Mouse (Mus musculus) kidney, postnatal 25 days (tissue): Measurements from ENCODE around the gene Calr3.

Experiments
- DNase-seq, 2 experiments: peaks; one replicate each; pipeline ENCODE4 v3.0.0; 2021; ENCODE audit warnings: mixed read lengths in 2 of 2

Calr3 gene

DNA sequence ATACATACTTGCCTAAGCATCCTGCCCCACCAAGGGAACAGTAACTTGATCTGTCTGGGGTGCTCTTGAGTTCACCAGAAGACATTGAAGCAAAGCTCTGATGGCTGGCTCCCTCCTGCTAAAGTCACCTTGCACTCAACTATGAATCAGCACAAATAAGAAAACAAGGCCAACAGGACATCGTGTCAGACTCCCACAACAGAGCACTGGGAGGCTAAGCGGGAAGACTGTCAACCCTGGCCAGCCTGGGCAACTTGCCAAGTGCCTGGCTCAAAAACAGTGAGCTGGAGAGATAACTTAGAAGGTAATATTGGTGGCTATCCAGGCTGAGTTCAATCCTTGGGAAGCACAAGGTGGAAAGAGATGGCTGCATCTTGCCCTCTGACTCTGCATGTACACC lies 8.7 kb downstream of the Calr3 start:
- peak; percentile 70 to 74 for DNase-seq

DNA sequence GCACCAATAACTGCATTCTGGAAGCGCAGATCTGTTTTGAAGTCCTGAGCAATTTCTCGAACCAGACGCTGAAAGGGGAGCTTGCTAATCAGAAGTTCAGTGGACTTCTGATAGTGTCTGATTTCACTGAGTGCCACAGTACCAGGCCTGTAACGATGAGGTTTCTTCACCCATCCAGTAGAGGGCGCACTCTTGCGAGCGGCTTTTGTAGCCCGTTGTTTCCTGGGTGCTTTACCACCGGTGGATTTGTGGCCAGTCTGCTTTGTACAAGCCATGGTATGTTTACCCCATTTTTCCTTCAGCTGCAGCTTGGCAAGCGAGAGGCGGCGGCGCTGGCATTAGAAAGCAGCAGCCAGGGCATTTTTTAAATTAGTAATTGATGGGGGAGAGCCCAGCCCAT lies 14.0 kb downstream of the Calr3 start:
- DNase-seq = peak in 1 of 2 experiments; percentile 42

DNA sequence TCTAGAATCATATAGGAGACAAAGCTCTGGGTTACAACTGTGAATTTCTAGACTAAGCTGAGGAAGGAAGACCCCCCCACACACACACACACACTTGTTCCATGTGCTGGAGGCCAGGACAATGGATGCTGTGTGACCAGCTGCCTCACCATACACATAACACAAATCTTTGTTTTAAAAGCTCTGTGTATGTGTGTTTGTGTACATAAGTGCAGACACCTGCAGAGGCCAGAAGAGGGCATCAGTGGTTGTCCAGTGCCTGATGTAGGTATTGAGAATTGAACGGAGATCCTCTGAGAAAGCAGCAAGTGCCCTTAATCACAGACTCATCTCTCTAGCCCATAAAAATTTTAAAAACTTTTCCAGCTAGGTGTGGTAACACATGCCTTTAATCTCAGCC lies 20.7 kb downstream of the Calr3 start:
- DNase-seq = no peak

DNA sequence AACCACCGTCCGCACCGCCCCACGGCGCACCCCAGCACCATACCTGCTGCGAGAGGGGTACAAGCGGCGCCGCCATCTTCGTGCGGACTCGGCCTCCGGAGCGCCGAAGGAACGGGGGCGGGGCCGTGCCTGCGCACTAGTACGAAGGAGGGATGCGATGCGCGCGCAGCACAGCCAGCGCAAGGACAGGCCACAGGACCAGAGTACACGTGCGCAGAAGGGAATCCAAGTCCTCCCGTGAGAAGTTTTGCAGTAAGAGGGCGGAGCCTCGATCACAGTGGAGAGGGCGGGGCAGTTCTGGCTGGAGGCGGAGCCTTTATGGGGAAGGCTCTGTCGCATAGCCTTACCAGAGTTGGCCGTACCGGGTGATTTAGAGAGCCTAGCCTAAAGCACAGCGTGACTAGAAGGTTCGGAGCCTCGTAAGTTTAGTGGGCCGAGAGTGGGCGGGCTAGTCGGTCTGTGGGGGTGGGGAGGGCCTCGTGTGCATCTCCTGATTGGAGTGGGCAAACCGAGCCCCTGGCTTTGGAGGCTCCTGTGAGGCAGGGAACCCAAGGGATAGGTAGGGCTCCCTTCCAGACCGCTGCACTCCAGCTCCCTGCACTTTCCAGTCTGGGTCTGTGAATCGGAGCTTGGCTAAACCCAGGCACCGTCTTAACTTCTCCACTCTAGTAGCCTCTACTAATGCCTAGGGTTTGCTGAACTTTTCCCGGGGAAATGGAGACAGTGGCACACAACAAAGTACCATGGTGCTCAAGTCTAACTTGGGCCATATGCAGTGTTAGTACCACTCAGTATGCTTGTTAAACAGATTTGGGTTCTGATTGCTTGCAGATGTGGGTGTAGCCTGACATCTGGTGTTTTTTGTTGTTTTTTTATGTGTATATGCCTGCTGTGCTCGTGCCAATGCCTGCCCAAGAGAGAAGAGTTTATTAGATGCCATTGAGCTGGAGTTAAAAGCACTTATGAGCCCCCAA lies 22.0 kb downstream of the Calr3 start, which contains the start of gene Eps15l1:
Gene Eps15l1 (minus strand): TSS at position 99 of the 974 bp plus-strand sequence.
- peak; percentile 100 for DNase-seq

DNA sequence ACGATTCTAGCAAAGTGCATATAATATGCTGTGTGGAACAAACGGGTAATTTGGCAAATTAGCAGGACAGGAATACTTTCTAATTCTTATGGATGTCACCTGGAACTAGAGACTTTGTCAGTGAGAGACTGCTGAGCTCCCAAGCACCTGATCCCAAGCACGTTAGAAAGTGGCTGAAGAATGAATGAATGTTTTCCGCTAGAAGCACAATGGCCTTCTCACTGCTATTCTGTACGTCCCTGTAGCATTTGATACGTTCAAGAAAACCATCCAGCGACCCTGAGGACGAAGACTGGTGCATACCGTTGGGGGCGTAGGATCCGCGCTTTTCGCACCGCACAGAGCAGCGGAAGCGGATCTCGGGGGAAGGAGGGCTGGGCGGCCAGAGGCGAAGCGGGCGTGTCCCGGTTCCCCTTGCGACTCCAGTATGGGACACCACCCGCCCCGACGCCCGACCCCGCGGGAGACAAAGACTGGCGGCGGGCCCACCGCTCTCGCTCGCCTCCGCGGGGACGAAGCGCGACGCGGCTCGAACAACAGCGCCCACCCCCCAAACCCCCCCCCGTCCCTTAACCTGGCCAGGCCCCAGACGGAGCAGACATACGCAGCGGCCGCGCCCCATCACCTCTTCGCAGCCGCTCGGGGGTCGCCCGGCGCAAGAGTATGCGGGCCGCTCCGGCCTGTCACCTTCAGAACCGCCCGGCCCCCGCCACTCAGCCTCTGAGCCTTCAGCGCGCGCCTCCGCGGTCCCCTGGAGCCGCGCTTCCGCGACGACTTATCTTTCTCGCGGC lies 22.9 kb downstream of the Calr3 start:
- DNase-seq = peak; percentile 37 to 61

DNA sequence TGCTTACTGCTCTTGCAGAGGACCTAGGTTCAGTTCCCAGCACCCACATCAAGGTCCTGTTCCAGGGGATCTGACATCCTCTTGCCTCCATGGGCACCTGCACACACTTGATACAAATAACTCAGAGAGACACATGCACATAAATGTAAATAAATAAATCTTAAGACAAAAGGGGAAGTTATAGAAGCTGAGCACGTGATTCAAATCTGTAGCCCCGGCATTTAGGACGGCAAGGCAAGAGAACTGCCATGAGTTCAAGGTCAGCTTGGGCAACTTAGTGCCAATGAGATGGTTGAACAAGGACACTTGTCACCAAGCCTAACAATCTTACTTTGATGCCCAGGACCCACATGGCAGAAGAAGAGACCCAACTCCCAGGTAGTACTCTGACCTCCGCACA lies 25.6 kb downstream of the Calr3 start:
- no peak for DNase-seq

DNA sequence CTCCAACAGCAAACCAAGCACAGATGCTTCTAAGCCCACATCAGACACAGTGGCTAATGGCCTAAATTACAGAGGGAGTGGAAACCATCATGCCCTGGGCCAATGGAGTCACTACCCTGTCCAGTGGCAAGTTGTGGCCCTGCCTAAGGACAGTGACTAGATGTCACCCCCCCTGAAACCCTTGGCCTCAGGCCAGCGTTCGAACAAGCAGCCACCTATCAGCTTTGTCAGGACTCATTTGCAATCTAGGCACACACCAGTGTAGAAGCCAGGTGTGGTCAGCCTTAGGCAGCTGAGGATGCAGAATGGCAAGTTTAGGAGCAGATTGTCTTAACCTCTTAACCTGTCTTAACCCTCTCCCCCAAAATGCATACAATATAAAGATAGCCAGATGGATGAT lies 28.4 kb downstream of the Calr3 start:
- DNase-seq = no peak

DNA sequence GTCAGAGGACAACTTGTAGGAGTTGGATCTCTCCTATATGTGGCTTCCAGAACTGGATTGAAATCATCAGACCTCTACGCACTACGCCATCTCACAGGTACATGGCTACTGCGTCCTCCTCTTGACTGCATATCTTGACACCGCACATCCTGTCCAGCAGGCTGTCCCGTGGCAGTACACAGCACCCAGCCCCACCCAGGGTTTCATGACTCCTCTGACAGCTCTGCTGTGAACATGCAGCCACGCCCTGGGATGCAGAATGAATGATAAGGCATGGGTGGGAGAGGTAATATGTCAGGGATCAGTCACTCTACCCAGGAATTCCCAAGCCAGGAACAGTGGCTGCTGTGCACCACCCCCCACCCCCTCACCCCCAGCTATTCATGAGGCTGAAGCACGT lies 29.8 kb downstream of the Calr3 start:
- no peak for DNase-seq

DNA sequence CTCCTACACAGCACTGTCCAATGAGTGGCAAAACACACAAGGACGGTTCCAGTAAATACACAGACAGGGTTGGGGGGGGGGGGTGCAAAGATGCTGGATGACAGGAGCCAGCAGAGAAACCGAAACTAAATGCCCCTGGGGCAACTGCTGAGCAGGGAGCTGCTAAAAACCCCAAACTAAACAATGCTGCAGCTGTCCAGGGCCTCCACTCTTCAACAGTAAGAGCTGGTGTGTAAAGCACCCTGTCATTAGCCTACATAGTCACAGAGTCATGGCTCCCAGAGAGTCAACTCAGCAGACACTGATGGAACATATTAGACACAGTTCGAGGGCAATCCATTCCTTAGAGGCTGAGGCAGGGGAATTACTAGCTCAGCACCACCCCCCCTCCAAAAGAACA lies 34.2 kb downstream of the Calr3 start:
- DNase-seq = no peak

DNA sequence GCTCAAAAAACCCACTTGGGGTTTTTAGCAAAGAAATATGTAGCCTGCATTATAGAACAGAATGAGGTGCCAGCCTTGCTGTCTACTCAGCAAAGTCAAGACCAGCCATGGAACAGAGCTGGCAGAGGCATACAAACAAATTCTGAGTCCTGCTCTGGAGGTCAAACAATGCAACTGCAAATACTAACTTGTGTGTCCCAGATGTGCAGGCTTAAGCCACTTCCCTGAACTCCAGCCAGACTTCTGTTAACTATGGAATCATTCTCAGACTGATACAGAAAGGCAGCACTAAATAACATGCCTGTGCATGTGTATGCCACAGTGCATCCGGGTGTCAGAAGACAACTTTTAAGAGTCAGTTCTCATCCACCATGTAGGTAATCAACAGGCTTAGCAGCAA lies 35.8 kb downstream of the Calr3 start:
- DNase-seq = no peak

DNA sequence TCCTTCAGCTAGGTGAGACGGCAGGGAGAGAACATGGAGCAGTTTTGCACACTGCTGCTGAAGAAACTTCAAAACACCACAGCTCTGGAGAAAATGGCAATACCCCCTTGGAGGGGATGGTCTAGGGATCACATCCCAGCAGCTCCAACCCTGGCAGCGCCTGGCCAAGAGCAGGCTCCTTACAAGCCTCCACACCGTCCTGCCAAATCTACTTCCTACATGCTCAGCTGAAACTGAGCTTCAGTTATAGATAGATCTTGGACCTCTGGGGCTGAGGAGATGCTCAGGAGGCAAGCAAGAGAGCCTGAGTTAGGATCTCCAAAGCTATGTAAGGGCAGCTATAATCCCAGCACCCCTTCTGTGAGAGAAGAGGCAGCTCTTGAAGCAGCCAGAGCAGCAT lies 40.7 kb downstream of the Calr3 start:
- DNase-seq = no peak

DNA sequence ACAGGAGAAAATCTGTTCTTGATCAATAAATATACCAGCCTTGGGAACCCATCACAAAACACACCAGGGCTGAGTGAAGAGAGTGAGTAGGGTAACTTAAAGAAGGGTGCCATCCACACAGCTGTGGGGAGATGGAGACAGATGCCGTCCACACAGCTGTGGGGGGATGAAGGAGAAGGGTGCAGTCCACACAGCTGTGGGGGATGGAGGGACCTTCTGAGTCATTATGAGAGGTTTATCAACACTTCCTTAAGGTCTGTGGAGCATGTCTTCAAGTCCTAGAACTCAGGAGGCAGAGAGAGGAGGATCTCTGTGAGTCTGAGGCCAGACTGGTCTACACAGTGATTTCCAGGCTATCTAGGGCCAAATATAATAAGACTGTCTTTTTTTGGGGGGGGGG lies 42.3 kb downstream of the Calr3 start:
- no peak for DNase-seq

DNA sequence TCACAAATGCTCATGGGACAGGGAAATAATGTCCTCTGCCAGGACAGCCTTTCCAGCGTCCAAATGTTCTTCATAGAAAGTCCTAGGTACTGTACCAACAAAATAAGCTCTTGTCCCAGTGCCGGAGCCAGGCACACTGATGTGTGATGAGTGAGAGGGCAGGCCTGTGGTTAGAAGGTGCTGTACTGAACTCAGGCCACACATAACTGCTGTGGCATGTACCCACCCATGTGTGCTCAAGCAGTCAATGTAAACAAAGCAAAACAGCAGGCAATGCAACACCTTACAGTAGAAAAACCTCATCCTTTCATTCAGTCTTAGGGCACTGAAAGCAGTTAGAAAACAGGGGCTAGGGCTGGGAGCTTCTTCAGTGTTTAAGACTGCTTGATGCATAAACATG lies 57.9 kb downstream of the Calr3 start:
- no peak for DNase-seq

DNA sequence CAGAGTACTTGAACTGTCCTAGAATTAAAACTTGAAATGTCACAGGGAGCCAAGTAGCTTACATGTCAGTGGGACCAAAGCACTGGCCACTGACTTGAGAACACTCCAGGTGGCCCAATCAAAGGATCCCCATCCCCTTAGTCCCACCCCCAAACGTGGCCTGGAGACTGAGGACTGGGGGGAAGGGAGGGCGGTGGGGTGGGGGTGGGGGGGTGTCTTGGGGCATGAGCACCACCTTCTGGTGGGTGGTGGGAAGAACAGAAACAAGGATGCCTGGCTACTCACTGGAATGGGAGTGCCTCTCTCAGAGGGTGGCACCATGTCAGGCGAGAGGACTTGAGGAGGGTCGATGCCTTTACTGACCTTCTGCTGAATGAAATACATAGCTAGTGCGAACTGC lies 61.3 kb downstream of the Calr3 start:
- DNase-seq = no peak

DNA sequence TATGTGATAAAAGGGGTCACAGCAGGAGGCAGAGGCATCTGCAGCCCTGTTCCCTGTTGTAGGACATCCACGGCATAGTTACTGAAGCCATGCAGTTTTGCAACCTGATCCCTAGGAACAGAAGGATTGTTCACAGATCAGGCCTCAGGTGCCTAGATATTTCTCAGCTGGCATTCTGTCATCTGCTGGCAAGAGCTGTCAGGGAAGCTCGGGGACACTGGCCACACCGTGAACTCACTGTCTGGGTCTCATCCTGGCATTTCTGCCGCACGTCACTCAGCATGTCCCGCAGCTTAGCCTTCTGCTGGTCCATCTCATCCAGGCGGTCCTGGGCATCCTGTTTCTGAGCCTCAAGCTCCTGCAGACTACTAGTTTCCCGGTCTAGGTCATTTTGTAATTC lies 63.0 kb downstream of the Calr3 start:
- no peak for DNase-seq

DNA sequence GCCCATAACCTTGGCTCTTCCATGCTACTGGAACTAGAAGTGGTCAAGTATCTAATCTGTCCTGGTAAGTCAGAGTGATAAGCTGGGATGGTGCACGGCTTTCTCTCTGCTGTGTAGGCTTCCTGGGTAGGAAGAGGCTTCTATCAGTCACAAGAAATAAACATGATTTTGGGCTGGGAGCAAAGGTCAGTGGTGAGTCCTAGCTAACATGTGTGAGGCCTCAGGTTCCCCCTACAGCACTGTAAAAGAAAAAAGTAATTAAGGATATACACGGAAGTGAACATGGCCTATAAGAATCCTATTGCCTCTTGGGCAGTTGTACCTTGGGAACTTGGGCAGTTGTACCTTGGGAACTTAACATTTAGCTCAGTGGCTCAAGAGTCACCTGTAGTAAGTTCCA lies 66.8 kb downstream of the Calr3 start:
- DNase-seq = no peak

DNA sequence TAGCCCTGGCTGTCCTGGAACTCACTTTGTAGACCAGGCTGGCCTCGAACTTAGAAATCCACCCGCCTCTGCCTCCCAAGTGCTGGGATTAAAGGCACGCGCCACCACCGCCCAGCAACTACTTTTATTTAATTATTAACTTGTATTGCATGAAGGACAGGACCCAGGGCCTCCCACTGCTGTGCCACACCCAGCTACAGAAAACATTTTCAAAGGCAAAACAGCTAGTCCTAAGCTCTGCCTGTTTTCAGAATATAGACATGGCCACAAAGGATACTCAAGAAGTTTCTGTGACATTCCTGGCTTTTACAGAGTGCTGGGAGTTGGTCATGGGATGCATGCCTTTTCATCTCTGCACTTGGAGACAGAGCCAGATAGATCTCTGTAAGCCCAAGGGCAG lies 67.4 kb downstream of the Calr3 start:
- DNase-seq = no peak

DNA sequence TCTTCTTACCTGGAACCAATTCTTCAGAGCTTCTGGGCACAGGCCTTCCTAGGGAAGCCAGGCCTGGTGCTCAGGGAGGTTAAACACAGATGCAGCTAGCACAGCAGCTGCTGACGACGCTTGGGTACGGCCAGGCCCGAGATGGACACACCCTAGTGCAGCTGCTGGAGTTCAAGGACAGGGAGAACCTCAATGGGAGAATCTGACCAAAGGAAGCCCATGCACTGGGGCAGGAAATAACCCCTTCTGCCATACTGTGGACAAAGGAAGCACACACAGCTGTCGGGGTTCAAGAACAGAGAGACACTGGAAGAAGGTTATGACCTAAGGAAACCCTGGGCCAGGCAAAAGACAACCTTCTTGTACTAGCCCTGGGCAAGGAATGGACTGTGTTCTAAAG lies 68.5 kb downstream of the Calr3 start:
- DNase-seq = no peak
